Mouse (Mus musculus) adrenal gland, postnatal 4 days (tissue): ENCODE measurements around the gene Clns1a. TPM values are rescaled to one million over a fixed set of nuclear protein-coding genes. Genes with fewer than 3 reads are reported as not detected.

Source experiments
- DNase-seq, 2 experiments: peaks; one replicate each; pipeline ENCODE4 v3.0.0; 2021 to 2022; ENCODE audit warnings: low spot score in 2 of 2, mixed read lengths in 2 of 2
- total RNA-seq, 2 experiments: library from RNA; stranded (reverse); gene quantifications; 2 replicates each; pipeline ENCODE4 v1.2.3; 2021

The Clns1a gene
- total RNA-seq, 2 experiments from 2014 or later, result 67.6 to 68.5 TPM

GRCm38 (mm10) chr7:97726080-97726479 is 29.6 kb downstream of the Clns1a start:
- DNase-seq, result no peak

- DNase-seq, result no peak
Measured at GRCm38 (mm10) chr7:97726778-97727177, 30.3 kb downstream of the Clns1a start.

- no peak for DNase-seq
Measured at GRCm38 (mm10) chr7:97728666-97729614, 32.5 kb downstream of the Clns1a start.

- no peak for DNase-seq
Measured at GRCm38 (mm10) chr7:97730427-97730826, 34.0 kb downstream of the Clns1a start.

GRCm38 (mm10) chr7:97733606-97734005 is 37.2 kb downstream of the Clns1a start:
- DNase-seq, result no peak

GRCm38 (mm10) chr7:97735021-97735420 is 38.6 kb downstream of the Clns1a start:
- no peak for DNase-seq

GRCm38 (mm10) chr7:97735886-97736420 is 39.5 kb downstream of the Clns1a start:
- DNase-seq, result no peak

- DNase-seq, result no peak
Measured at GRCm38 (mm10) chr7:97737256-97737637, 40.8 kb downstream of the Clns1a start.

GRCm38 (mm10) chr7:97737638-97738456 is 41.4 kb downstream of the Clns1a start, which contains the start of gene Aqp11:
Gene Aqp11 (minus strand): TSS chr7:97738289.
- peak; percentile 75 to 82 for DNase-seq

GRCm38 (mm10) chr7:97740948-97741347 is 44.5 kb downstream of the Clns1a start:
- DNase-seq, result no peak

GRCm38 (mm10) chr7:97741756-97742291 is 45.4 kb downstream of the Clns1a start:
- no peak for DNase-seq

- no peak for DNase-seq
Measured at GRCm38 (mm10) chr7:97745299-97745698, 48.9 kb downstream of the Clns1a start.

GRCm38 (mm10) chr7:97747176-97747707 is 50.8 kb downstream of the Clns1a start:
- DNase-seq, result no peak

- DNase-seq, result peak; percentile 61 to 71
Measured at GRCm38 (mm10) chr7:97747787-97748497, 51.5 kb downstream of the Clns1a start.

- DNase-seq, result no peak
Measured at GRCm38 (mm10) chr7:97748527-97749206, 52.2 kb downstream of the Clns1a start.

- DNase-seq, result no peak
Measured at GRCm38 (mm10) chr7:97749207-97750190, 53.1 kb downstream of the Clns1a start.

GRCm38 (mm10) chr7:97756967-97757881 is 60.8 kb downstream of the Clns1a start:
- DNase-seq, result no peak
